Mouse (Mus musculus): ENCODE results near the gene Trim65. TPM values are rescaled to one million over a fixed set of nuclear protein-coding genes. Genes with fewer than 3 reads are reported as not detected.

Trim65 gene
- polyA plus RNA-seq, 1 experiment from 2014 or later = 6.5 TPM

GRCm38 (mm10) chr11:116088188-116088587 is 42.7 kb downstream of the Trim65 start:
- Histone ChIP-seq H3K27ac (ENCODE audit: low read length) (no peak overlapping the region), H3K27me3 (ENCODE audit: control insufficient read depth, insufficient read depth, low read length) (no peaks in the 10 kb centered on the region), H3K4me1 (ENCODE audit: control insufficient read depth, insufficient read depth, low read length) (peaks cover 18% of the 10 kb centered on the region), H3K36me3 (ENCODE audit: control insufficient read depth, insufficient read depth) (peaks cover 8% of the 10 kb centered on the region), H3K9ac (ENCODE audit: low read length) (peak overlapping the region; percentile 78), H3K4me3 (ENCODE audit: low read length) (no peak overlapping the region), H3K9me3 (replicated peaks; ENCODE audit: control insufficient read depth, low read length) (no peaks in the 10 kb centered on the region), H3K4me2 (ENCODE audit: low read depth, low read length) (peak overlapping the region; percentile 78; the same call in 1 of the 2 replicates)
- 78% methylated on average over 8 of the region's 8 CpGs for WGBS
- no peak for ATAC-seq (replicated peaks; ENCODE audit: extremely low read depth, insufficient read depth, low FRiP score)

GRCm38 (mm10) chr11:116087194-116088130 is 43.5 kb downstream of the Trim65 start:
- no peaks in the 10 kb centered on the region for H3K9me3 ChIP-seq (replicated peaks; ENCODE audit: control insufficient read depth, low read length)
- ATAC-seq (replicated peaks; ENCODE audit: extremely low read depth, insufficient read depth, low FRiP score) = peak; percentile 79
- H3K36me3 ChIP-seq (ENCODE audit: control insufficient read depth, insufficient read depth) = peaks cover 12% of the 10 kb centered on the region
- no peaks in the 10 kb centered on the region for H3K27me3 ChIP-seq (ENCODE audit: control insufficient read depth, insufficient read depth, low read length)
- H3K4me2 ChIP-seq (ENCODE audit: low read depth, low read length) = peak overlapping the region; percentile 78
- peak overlapping the region; percentile 92 for H3K27ac ChIP-seq (ENCODE audit: low read length)
- H3K9ac ChIP-seq (ENCODE audit: low read length) = peak overlapping the region; percentile 78
- peaks cover 18% of the 10 kb centered on the region for H3K4me1 ChIP-seq (ENCODE audit: control insufficient read depth, insufficient read depth, low read length)
- peak overlapping the region; percentile 69 for H3K4me3 ChIP-seq (ENCODE audit: low read length)
- 3% methylated on average over 31 of the region's 31 CpGs for WGBS

GRCm38 (mm10) chr11:116086258-116087193 is 44.4 kb downstream of the Trim65 start, which contains the start of gene Wbp2:
Gene Wbp2, minus strand, starts transcription at chr11:116086995.
- peak within 1 kb of the TSS; percentile 81 for H3K4me2 ChIP-seq (ENCODE audit: low read depth, low read length)
- ATAC-seq (replicated peaks; ENCODE audit: extremely low read depth, insufficient read depth, low FRiP score) = peak; percentile 96
- H3K9ac ChIP-seq (ENCODE audit: low read length) = peak within 1 kb of the TSS; percentile 78
- H3K27ac ChIP-seq (ENCODE audit: low read length) = peak within 1 kb of the TSS; percentile 92
- no peaks in the 10 kb centered on the region for H3K27me3 ChIP-seq (ENCODE audit: control insufficient read depth, insufficient read depth, low read length)
- H3K4me1 ChIP-seq (ENCODE audit: control insufficient read depth, insufficient read depth, low read length) = peaks cover 18% of the 10 kb centered on the region
- peaks cover 22% of the 10 kb centered on the region for H3K36me3 ChIP-seq (ENCODE audit: control insufficient read depth, insufficient read depth)
- 5% methylated on average over 38 of the region's 43 CpGs for WGBS
- no peaks in the 10 kb centered on the region for H3K9me3 ChIP-seq (replicated peaks; ENCODE audit: control insufficient read depth, low read length)
- peak within 1 kb of the TSS; percentile 69 for H3K4me3 ChIP-seq (ENCODE audit: low read length)

- peaks cover 40% of the 10 kb centered on the region for H3K36me3 ChIP-seq (ENCODE audit: control insufficient read depth, insufficient read depth)
- no peaks in the 10 kb centered on the region for H3K9me3 ChIP-seq (replicated peaks; ENCODE audit: control insufficient read depth, low read length)
- no peak overlapping the region for H3K27ac ChIP-seq (ENCODE audit: low read length)
- H3K4me2 ChIP-seq (ENCODE audit: low read depth, low read length) = no peak overlapping the region
- peaks cover 18% of the 10 kb centered on the region for H3K4me1 ChIP-seq (ENCODE audit: control insufficient read depth, insufficient read depth, low read length)
- no peak overlapping the region for H3K9ac ChIP-seq (ENCODE audit: low read length)
- H3K27me3 ChIP-seq (ENCODE audit: control insufficient read depth, insufficient read depth, low read length) = no peaks in the 10 kb centered on the region
- no peak overlapping the region for H3K4me3 ChIP-seq (ENCODE audit: low read length)
- no peak for ATAC-seq (replicated peaks; ENCODE audit: extremely low read depth, insufficient read depth, low FRiP score)
- WGBS = 88% methylated on average over 6 of the region's 6 CpGs
Measured at GRCm38 (mm10) chr11:116084166-116084565, 46.8 kb downstream of the Trim65 start.

GRCm38 (mm10) chr11:116083096-116083672 is 47.7 kb downstream of the Trim65 start:
- H3K9ac ChIP-seq (ENCODE audit: low read length) = no peak overlapping the region
- 87% methylated on average over 14 of the region's 14 CpGs for WGBS
- no peak for ATAC-seq (replicated peaks; ENCODE audit: extremely low read depth, insufficient read depth, low FRiP score)
- no peak overlapping the region for H3K4me3 ChIP-seq (ENCODE audit: low read length)
- H3K27ac ChIP-seq (ENCODE audit: low read length) = no peak overlapping the region
- no peak overlapping the region for H3K4me2 ChIP-seq (ENCODE audit: low read depth, low read length)
- H3K36me3 ChIP-seq (ENCODE audit: control insufficient read depth, insufficient read depth) = peaks cover 45% of the 10 kb centered on the region
- no peaks in the 10 kb centered on the region for H3K9me3 ChIP-seq (replicated peaks; ENCODE audit: control insufficient read depth, low read length)
- H3K27me3 ChIP-seq (ENCODE audit: control insufficient read depth, insufficient read depth, low read length) = no peaks in the 10 kb centered on the region
- H3K4me1 ChIP-seq (ENCODE audit: control insufficient read depth, insufficient read depth, low read length) = peaks cover 23% of the 10 kb centered on the region

- no peak overlapping the region for H3K4me2 ChIP-seq (ENCODE audit: low read depth, low read length)
- no peak overlapping the region for H3K27ac ChIP-seq (ENCODE audit: low read length)
- ATAC-seq (replicated peaks; ENCODE audit: extremely low read depth, insufficient read depth, low FRiP score) = no peak
- no peaks in the 10 kb centered on the region for H3K9me3 ChIP-seq (replicated peaks; ENCODE audit: control insufficient read depth, low read length)
- H3K27me3 ChIP-seq (ENCODE audit: control insufficient read depth, insufficient read depth, low read length) = no peaks in the 10 kb centered on the region
- WGBS = 74% methylated on average over 6 of the region's 6 CpGs
- H3K4me3 ChIP-seq (ENCODE audit: low read length) = no peak overlapping the region
- peaks cover 18% of the 10 kb centered on the region for H3K4me1 ChIP-seq (ENCODE audit: control insufficient read depth, insufficient read depth, low read length)
- peaks cover 45% of the 10 kb centered on the region for H3K36me3 ChIP-seq (ENCODE audit: control insufficient read depth, insufficient read depth)
- H3K9ac ChIP-seq (ENCODE audit: low read length) = no peak overlapping the region
Measured at GRCm38 (mm10) chr11:116081081-116081480, 49.8 kb downstream of the Trim65 start.

GRCm38 (mm10) chr11:116079511-116079910 is 51.4 kb downstream of the Trim65 start:
- ATAC-seq (replicated peaks; ENCODE audit: extremely low read depth, insufficient read depth, low FRiP score) = no peak
- 76% methylated on average over 10 of the region's 10 CpGs for WGBS
- Histone ChIP-seq H3K4me3 (ENCODE audit: low read length) (no peak overlapping the region), H3K9ac (ENCODE audit: low read length) (no peak overlapping the region), H3K9me3 (replicated peaks; ENCODE audit: control insufficient read depth, low read length) (no peaks in the 10 kb centered on the region), H3K4me2 (ENCODE audit: low read depth, low read length) (no peak overlapping the region), H3K36me3 (ENCODE audit: control insufficient read depth, insufficient read depth) (peaks cover 45% of the 10 kb centered on the region), H3K27ac (ENCODE audit: low read length) (no peak overlapping the region), H3K27me3 (ENCODE audit: control insufficient read depth, insufficient read depth, low read length) (no peaks in the 10 kb centered on the region), H3K4me1 (ENCODE audit: control insufficient read depth, insufficient read depth, low read length) (peaks cover 11% of the 10 kb centered on the region)

- no peak for ATAC-seq (replicated peaks; ENCODE audit: extremely low read depth, insufficient read depth, low FRiP score)
- Histone ChIP-seq H3K9ac (ENCODE audit: low read length) (peak overlapping the region; percentile 25), H3K36me3 (ENCODE audit: control insufficient read depth, insufficient read depth) (peaks cover 43% of the 10 kb centered on the region), H3K4me1 (ENCODE audit: control insufficient read depth, insufficient read depth, low read length) (peaks cover 11% of the 10 kb centered on the region), H3K27ac (ENCODE audit: low read length) (peak overlapping the region; percentile 27), H3K4me3 (ENCODE audit: low read length) (no peak overlapping the region), H3K4me2 (ENCODE audit: low read depth, low read length) (no peak overlapping the region), H3K9me3 (replicated peaks; ENCODE audit: control insufficient read depth, low read length) (no peaks in the 10 kb centered on the region), H3K27me3 (ENCODE audit: control insufficient read depth, insufficient read depth, low read length) (no peaks in the 10 kb centered on the region)
- 58% methylated on average over 10 of the region's 10 CpGs for WGBS
Measured at GRCm38 (mm10) chr11:116078676-116079320, 52.1 kb downstream of the Trim65 start.
